Mouse (Mus musculus) monocyte, adult 5-6 weeks (primary cell): ENCODE results near the gene Lrrc23. TPM values are rescaled to one million over a fixed set of nuclear protein-coding genes. Genes with fewer than 3 reads are reported as not detected.

Experiments
- ATAC-seq: fragments of 153-309, 156-312 bp; replicated peaks from 2 replicates; pipeline ENCODE4 v1.8.0; 2017; ENCODE audit warnings: mild to moderate bottlenecking; ENCODE audit not compliant: low TSS enrichment, insufficient number of reproducible peaks, severe bottlenecking, poor library complexity, low FRiP score
- total RNA-seq: library from RNA; stranded (forward); fragments of 200-1000, 200-491, 200-594 nt; gene quantifications from 3 replicates; pipeline ENCODE4 v1.2.3, GENCODE M21; 2017

The Lrrc23 gene
- total RNA-seq, 1 experiment from 2014 or later, result not detected

DNA sequence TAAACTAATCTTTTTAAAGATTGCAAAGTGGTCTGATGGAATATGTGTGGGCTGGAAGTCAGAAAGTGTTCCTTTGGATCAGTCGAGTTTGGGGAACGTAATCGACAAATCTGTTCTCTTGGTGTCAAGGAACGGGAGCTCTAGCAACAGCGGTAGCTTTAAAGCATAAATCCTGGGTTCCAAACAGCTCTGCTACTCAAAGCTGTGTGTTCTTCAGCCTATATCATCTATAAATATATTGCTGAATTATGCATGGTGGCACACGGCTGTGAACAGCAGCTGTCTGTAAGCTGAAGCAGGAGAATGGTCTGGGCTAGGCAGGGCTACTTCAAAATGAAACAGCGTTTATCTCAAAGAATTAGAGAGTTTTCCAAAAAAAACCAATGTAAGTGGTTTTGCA is 1.4 kb upstream of the Lrrc23 start:
- ATAC-seq, result no peak

DNA sequence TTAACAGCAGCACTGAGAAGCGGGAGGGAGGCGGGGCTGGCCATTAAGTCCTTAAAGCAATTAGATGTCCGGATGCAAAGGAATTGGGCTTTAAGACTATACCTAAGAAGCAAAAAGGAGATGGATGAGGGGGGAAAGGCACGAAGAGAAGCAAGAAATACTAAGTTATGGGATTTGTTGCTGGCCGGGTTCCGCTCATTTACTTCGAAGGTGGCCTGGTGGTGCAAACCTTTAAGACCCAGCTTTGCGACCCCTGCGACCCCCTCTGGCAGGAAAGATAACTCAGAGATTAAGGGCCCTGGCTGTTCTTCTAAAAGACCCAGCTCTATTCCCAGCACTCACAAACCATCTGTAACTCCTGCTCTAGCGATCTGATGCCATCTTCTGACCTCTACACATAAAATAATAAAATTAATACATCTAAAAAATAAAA is 473 bp upstream of the Lrrc23 start:
- no peak for ATAC-seq

DNA sequence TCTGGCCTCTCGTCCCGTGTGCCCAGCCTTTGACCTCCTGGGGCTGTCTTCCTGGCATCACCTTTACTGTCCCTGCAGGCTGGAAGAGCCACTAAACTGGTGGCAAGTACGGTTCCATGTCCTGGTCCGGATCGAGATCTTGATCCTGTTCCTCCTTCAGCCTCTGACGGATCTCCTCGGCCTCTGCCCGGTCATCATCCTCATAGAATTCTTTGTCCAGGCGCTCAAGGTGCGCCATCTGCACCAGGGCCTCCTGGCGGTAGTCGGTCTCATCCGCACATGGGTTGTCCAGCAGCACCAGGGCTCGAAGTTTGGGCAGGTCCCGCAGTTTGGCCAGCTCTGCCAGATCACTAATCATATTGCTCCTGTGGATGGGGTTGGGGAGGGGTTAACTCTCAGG is 9.0 kb downstream of the Lrrc23 start:
- no peak for ATAC-seq

DNA sequence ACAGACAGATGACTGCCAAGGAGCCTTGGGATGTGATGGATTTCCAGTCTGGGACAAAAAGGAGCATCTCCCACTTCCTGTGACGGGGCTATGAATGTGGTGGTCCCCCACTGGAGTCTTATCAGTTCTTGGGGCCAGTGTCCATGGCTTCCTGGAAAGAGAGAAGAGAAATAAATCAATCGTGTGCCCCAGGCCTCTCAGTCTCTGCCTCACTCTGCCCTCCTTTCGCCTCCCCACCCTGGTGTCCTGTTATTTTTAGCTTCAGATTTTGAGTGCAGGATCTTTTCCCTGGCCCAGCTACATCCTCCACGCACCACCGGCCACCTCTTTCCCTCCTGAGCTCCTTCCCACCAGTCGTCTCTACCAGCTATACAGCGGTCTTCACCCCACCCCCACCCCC is 9.5 kb downstream of the Lrrc23 start:
- no peak for ATAC-seq

DNA sequence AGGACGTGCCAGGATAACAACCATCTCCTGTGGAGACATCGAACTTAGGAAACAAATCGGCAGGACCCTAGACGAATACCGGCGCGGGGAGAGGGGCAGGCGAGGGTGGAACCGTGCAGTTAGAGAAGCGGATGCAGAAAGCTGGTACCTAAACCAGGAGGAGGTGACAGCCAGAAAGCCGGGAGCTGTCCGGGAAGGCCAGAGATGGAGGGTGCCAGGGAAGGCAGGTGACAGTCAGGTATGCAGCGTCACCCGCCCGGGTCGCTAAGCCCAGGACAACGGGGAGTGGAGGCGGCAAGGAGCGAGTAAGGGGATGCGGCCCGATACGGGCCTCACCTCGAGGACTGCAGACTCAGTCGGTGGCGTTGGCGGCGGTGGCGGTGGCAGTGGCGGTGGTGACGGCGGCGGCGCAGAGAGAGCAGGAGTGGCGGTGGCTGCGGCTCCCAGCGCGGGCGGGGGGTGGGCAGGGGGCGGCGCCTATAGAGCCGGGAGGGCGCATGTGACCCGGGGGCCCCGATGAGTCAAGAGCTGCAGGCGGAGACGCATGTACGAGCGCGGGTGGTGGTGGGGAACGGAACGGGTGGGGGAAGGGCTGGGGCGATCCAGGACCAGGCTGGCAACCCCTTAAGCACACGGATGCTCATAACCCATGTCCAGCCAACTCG is 10.3 kb downstream of the Lrrc23 start, which contains the start of gene Eno2:
TSS of gene Eno2 (minus strand) at position 573 of the 665 bp plus-strand sequence.
- peak; percentile 13; the same call in 1 of the 2 replicates for ATAC-seq

DNA sequence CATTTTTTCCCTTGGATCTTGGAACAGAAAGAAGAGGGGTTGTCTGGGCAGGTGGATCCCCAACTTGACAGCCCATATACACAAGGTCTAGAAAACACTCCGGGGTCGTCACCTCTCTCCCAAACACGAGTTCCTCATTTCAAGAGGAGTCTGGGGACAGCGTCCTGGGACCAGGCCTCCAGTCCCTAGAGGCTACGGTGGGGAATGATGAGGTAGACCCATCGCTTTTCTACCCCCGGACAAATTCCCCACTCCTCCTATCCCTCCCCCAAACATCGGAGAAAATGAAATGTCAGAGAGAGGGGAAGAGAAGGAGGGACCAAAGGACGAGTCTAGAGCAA is 10.9 kb downstream of the Lrrc23 start:
- ATAC-seq, result no peak

DNA sequence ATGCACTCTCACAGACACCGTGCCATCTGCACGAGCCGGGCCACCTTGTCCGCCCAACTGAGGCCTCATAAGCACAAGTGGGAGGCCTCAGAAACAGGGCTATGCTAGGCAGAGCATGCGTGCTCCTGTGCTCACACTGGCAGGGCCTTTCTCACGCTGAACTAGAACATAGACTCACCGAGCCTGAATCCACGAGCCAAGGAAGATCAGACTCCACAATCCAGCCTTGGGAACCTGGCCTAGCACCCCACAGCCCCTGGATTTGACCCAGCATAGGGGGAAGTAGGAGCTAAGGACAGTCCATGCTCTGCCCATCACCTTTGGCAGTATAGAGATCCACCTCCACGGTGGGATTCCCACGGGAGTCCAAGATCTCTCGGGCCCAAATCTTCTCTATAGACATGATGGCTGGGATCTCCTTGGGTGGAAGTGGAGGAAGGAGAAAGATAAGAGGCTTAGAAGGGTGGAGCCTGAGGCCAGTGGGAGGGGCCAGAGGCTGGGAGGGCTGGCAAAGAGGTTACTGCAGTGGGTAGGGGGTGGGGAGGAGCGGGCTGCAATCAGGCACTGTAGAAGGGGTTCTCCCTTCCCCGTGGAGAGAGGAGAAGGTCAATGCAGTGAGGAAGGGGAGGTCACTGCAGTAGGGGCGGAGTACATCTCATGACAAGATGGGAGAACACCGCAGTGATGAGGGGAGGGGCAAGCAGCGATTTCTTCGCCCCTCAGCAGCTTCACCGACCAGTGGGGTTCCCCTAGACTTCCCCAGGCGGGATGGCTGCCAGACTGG is 11.4 kb downstream of the Lrrc23 start:
- ATAC-seq, result no peak; the same call in 1 of the 2 replicates

DNA sequence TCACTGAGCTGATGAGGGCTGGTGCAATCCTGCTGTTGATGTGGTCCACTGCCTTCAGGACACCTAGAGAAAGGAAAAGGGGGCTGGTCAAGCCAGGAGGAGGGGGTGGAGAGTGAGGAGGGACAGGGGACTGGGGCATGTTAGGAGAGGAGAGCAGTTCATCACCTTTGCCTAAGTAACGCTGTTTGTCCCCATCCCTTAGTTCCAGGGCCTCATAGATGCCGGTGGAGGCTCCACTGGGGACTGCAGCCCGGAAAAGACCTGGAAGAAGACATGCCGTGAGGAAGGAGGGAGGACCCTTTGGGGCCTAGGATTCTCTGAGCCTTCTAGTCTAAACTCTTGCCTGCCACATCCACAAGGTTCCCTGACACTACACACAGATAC is 12.0 kb downstream of the Lrrc23 start:
- ATAC-seq, result no peak

DNA sequence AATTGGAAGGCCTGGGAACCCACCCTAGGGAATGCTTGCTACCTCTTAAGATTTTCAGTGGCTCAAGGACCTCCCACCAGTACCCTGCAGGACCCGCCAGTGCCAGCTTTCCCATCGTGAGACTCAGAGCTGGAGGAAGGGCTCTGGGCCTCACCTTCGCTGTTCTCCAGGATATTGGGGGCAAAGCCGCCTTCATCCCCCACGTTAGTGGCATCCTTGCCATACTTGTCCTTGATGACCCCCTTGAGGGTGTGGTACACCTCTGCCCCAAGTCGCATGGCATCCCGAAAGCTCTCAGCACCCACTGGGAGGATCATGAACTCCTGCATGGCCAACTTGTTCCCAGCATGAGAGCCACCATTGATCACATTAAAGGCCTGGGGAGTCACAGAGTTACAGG is 13.6 kb downstream of the Lrrc23 start:
- no peak for ATAC-seq

DNA sequence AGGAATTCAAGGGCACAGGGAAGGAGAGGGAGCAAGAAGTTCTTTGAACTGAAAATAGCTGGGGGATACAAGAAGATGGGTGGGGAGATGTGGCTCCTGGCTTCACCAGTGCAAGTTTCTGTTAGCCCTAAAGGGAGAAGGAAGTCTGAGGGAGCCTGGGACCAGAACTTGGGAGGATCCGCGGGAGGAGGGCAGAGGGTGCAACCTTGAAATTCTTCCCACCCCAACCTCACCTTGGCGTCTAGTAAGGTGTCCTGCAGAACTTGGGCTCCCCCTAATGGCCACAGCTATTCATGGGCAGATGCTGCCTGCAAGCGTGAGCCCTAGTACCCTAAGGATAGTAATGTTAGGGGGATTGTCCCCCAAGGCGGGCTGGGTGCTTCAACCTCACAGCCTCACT is 20.3 kb downstream of the Lrrc23 start:
- peak; percentile 84 for ATAC-seq

DNA sequence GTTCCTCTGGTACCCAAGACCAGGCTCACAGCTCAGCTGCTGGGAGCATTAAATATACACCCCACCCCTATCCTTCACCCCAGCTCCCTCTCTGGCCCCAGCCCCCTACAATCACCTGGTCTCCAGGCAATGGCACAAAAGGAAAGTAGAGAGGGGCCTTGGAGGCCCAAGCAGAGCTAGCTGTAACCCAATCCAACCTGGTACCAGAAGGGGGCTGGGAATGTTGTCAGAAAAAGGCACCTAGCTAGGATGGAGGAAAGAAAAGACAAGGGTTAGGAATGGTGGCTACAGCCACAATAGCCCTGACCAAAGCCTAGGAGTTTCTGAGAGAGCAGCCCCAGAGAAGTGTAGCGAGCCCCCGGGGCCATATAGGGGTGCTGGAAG is 20.7 kb downstream of the Lrrc23 start:
- ATAC-seq, result no peak

DNA sequence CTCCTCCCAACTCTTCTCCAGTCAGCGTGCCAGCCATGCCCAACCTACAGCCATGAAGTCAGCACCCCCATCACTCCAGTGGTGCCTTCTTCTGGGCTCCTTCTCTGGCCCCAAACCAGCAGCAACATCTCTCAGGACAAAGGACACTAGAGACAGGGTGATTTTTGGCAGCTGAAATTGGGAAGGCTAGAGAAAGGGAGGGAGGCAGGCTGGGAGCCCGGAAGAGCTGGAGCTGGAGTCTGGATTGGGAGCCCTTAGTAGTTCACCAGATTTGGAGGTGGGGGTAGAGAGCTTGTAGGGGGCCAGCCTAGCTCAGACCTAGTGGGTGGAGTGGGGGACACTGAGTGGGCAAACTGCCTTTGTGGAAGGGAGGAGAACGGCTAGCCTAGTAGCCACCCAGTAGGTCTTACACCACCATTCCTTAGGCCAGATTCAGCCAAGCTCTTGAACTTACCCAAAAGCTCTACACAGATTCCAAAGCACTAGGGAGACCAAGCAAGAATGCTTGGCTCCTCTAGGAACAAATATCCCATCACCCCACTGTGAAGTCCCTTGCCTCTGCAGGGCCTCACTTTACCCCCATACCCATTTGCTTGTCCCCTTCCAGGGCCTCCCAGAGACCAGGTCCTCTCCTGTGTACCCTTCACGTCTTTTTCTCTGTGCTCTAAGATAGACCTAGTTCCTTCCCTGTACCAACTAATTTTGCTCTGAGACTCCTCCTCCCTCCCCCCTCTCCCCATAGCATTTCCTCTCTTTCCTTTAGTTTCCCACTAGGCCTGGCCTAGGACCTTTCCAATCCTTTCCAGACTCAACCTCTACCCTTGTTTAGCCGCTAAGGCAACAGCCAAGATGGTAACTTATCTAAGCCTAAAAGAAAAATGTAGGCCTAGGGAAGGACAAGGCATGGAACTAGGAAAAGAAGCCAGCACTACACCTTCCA is 21.3 kb downstream of the Lrrc23 start:
- no peak for ATAC-seq

DNA sequence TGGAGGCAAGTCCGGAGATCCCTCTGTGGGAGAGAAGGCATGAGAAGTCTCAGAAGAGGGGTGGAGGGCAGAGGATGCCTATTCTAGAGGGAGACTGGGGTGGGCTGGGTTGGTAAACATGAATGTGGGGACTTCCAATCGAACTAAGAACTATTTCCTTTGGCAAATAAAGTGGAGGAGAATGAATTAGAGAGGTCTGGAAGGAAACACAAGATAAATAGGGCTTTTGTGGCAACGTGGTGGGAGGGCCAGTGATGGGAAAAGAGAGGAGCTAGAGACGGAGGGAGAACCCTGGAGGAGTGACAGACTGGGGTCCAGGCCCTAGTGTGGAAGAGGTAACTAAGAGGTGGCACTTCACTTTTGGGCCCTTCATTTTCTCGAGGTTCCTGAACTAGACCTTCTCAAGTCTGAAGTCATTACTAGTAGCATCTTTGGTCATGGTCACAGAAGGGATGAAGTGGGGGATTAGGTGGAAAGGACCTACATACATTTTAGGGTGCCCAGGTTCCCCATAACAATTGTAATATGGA is 22.1 kb downstream of the Lrrc23 start:
- no peak for ATAC-seq

DNA sequence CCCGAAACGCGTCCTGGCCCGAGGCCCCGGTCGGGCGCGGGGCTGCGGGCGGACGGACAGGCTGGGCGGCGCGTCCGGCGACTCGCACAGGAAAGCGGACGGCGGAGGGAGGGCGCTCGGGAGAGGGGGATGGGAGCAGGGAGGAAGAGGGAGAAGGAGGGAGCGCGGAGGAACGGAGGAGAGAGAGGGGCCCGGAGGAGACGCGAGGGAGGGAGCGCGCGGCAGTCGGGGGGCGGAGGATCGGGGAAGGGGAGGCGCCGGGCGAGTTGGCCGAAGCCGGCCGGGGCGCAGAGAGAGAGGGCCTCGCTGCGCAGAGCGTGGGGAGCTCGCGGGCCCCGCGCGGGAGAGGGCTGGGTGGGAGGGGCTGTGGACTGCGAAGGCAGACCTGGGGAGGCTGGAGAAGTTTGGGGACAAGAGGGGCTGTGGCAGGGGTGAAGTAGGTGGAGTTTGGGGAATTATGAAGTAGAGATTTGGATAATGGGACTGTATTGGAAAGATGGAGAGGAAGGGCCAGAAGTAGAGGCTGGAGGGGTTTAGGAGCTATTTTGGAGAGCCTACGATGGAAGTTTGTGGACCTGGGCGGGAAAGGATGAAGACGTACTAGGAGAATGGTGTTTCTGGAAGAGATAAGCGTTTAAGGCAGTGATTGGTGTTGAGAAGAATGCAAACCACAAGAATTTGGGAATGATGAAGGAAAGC is 22.7 kb downstream of the Lrrc23 start:
- ATAC-seq, result no peak

DNA sequence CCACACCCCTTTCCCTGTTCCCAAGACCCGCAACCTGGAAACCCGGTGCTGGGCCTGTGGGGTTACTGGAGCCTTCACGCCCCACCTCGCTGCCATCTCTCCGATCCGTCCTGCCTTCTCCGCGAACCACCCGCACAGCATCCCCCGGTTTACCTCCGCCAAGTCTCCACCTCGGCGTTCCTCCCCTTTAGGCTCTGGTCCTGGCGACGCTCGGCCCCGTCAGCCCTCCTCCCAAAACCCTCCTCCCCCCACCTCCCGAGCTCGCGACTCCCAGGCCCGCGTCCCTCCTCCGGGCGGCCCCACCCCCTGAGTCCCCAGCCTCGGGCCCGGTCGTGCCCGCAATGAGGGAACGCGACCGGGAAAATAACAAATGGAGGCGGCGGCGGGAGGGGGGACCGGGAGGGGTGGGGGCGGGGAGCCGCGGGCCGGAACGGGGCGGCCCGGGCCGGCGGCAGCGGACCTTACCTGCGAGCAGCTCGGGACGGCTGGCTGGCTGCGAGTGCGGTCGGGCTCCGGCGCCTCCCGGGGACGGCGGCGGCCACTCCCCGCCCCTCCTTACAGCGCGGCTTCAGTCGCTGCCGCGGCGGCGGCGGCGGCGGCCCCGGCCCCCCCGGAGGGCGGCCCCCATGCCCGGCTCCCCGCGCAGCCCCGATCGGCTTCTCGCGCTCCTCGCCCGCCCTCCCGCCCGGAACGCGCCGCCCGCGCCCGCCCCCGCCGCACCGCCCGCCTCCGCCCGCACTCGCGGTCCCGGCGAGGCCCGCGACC is 23.5 kb downstream of the Lrrc23 start, which contains the start of the genes Gm45234 and Atn1:
TSS of gene Gm45234 (minus strand) at position 191 of the 765 bp plus-strand sequence.
TSS of gene Atn1 (minus strand) at position 694 of the 765 bp plus-strand sequence.
- ATAC-seq, result 0 out of 2 replicates have a peak, but pooled peaks have one; percentile 14

DNA sequence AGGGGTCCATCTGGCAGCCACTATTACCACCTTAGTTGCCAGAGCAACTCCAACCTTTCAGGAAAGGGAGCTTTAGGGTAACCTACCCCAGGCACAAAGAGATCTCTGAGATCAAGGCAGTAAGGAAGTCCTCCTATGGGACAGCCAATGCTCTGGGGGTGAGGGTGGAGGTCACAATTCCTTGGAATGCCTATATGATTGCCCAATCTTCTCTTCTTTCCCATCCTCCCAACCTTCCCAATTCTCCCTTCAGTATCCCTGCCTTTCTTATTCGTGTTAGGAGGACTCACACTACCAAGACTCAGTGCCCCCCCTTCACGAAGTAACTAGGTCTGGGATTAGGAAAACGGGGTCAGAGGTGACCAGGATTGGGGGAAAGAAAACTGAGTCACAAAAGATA is 24.2 kb downstream of the Lrrc23 start:
- no peak for ATAC-seq

DNA sequence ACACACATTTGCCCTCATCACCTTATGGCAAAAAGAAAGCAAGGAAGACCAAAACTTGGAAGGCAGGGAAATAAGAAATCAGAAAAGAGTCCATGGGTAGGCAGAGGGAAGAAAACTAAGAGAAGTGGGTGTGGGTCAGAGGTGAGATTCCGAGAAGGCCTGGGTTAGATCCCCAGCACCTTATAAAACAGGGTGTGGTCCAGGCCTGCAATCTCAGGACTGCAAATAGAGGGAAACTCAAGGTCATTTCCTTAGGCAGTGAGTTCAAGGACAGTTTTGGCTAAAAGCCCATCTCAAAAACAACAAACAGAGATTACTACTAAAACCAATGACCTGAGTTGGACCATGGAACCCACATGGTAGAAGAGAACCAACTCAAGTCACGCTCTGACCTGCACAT is 25.7 kb downstream of the Lrrc23 start:
- ATAC-seq, result no peak

DNA sequence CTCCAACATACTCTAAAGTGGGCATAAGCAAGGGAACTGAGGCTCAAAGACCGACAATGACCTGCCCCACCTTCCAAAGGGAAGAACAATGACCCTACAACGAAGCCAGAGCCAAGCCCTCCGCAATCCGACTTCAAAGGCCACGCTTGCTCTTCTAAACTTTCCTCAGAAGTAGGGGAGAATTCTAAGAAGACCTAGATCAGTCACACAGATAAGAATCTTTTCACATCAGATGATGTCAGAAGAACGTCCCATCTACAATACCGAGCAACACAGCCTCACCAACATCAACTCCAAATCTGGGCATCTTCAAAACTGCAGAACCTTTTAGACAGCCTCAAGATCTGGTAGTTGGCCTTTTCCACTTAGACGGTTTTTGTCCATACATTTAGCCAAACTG is 29.1 kb downstream of the Lrrc23 start:
- no peak for ATAC-seq
